Mouse (Mus musculus) hindbrain, embryonic 13.5 days (tissue): ENCODE results near the gene Prkcsh. TPM values are rescaled to one million over a fixed set of nuclear protein-coding genes. Genes with fewer than 3 reads are reported as not detected.

ENCODE experiments used
- ATAC-seq: fragments of 200-750 bp; cut with Nextera tagmentation; 2 replicates; pipeline ENCODE4 v1.8.0; 2017; ENCODE audit warnings: moderate TSS enrichment; ENCODE audit not compliant: low FRiP score
- H3K27ac ChIP-seq: fragments of 300-500 bp; sonication (generic); 2 replicates; pipeline ENCODE4 v1.5.1; 2015; ENCODE audit warnings: inconsistent platforms, mild to moderate bottlenecking, moderate library complexity
- H3K27me3 ChIP-seq: fragments of 300-500 bp; sonication (generic); 2 replicates; pipeline ENCODE4 v1.6.1; 2015; ENCODE audit warnings: mild to moderate bottlenecking, inconsistent platforms
- H3K36me3 ChIP-seq: fragments of 300-500 bp; sonication (generic); 2 replicates; pipeline ENCODE4 v1.6.1; 2015; ENCODE audit warnings: mild to moderate bottlenecking, inconsistent platforms
- H3K4me1 ChIP-seq: fragments of 300-500 bp; sonication (generic); replicated peaks from 2 replicates; pipeline ENCODE4 v1.6.1; 2015; ENCODE audit warnings: inconsistent platforms
- H3K4me2 ChIP-seq: fragments of 300-500 bp; sonication (generic); 2 replicates; pipeline ENCODE4 v1.6.1; 2015; ENCODE audit warnings: inconsistent platforms, mild to moderate bottlenecking, moderate library complexity
- H3K4me3 ChIP-seq: fragments of 300-500 bp; sonication (generic); 2 replicates; pipeline ENCODE4 v1.5.1; 2015; ENCODE audit warnings: mild to moderate bottlenecking, inconsistent platforms
- H3K9ac ChIP-seq: fragments of 300-500 bp; sonication (generic); 2 replicates; pipeline ENCODE4 v1.6.1; 2015; ENCODE audit warnings: mild to moderate bottlenecking, inconsistent platforms
- H3K9me3 ChIP-seq: fragments of 300-500 bp; sonication (generic); 2 replicates; pipeline ENCODE4 v1.6.1; 2016; ENCODE audit warnings: inconsistent platforms
- WGBS: fragments of 180-500 bp; shearing (Covaris S2); methylation state at CpG from one replicate; pipeline ENCODE4 v1.1.7; 2015; 5-methylcytosine and 5-hydroxymethylcytosine counted together
- polyA plus RNA-seq: library from polyadenylated mRNA; unstranded; fragments of >200 nt; fragmentation: Nextera tagmentation; extraction: Ambion mirVana; gene quantifications from 2 replicates; pipeline ENCODE4 v1.2.1, GENCODE M21; 2015

The Prkcsh gene
- polyA plus RNA-seq, 1 experiment from 2014 or later: 99.3 TPM

DNA sequence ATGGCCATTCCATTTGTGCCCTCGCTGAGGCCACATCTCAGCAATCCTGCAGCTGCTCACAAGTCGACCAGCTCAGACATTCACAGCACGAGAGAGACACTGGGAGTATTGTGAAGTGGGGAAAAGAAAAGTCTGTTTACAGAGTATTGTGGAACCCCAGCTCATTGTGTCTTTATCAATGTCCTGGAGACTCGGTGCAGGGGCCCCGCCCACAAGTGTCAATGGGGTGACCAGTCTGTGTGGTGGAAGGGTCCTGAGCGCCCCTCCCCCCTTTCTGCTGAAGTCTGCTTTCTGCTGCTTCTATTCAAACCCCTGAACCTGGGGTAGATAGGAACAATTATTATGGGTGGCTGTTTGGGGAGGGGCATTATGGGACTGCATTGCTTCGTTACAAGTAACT, 25.9 kb downstream of the Prkcsh start:
- peak; percentile 40; the same call in 1 of the 2 replicates for ATAC-seq
- peaks cover 92% of the 10 kb centered on the region for H3K36me3 ChIP-seq
- 18% methylated on average over 7 of the region's 7 CpGs for WGBS
- H3K4me3 ChIP-seq: no peak overlapping the region
- no peak overlapping the region for H3K4me2 ChIP-seq
- H3K27ac ChIP-seq: peak overlapping the region; percentile 52; the same call in 1 of the 2 replicates
- H3K9ac ChIP-seq: no peak overlapping the region
- H3K9me3 ChIP-seq: no peaks in the 10 kb centered on the region
- H3K27me3 ChIP-seq: no peaks in the 10 kb centered on the region
- H3K4me1 ChIP-seq: peaks cover 19% of the 10 kb centered on the region

DNA sequence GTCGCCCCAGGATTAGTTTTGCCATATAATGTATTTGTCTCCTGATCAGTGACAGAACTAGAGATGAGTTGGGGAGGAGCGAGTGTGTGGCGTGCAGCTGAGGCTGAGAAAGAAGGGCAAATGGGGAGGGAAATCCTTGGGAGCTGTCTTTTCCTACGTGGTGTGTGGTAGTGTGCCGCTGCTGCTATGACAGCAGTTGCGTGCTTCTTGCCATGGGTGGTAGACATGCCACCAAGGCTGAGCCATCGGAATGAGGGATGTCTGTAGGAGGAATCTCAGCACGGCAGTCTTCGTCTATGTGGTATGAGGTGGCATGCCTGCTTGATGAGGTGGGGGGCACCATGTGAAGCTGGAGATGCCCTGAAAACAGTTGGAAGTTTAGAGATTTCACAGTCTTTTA, 27.8 kb downstream of the Prkcsh start:
- 96% methylated on average over 9 of the region's 9 CpGs for WGBS
- no peak overlapping the region for H3K4me3 ChIP-seq
- H3K9me3 ChIP-seq: no peaks in the 10 kb centered on the region
- H3K27ac ChIP-seq: no peak overlapping the region
- H3K4me1 ChIP-seq: peaks cover 25% of the 10 kb centered on the region
- no peak for ATAC-seq
- no peak overlapping the region for H3K9ac ChIP-seq
- no peaks in the 10 kb centered on the region for H3K27me3 ChIP-seq
- peaks cover 92% of the 10 kb centered on the region for H3K36me3 ChIP-seq
- H3K4me2 ChIP-seq: no peak overlapping the region

DNA sequence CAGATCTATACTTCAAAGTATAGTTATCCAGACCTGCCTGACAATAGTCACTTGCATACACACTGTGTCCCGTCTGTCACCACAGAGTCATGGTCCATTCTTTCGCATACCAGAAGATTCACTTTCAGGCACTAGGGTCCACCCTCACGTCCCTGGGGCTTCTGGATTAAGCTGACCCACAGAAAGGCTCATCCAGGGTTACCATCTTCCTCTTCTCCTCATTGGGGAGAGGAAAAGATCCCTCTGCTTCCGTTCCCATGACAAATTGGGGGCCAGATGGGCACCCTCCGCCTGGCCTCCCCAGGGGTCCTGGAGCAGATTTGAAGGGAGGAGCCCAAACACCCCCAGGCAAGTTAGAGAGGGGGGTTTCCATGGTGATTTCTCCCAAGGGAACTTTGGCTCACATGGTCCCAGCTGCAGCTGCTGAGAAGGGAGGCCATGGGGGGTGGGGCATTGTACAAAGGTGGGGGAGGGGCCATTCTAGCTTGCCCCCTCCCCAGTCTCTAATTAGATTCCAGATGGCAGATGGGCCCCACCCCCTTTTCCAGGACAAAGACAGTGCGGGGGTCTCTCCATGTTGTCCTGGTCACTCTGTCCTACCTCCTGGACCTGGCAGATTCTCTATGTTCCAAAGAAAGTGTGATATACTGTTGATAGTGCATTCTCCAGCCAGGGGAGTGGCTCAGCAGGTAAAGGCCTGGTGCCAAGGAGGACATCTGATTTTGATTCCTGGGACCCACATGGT, 32.9 kb downstream of the Prkcsh start:
- H3K36me3 ChIP-seq: peaks cover 66% of the 10 kb centered on the region
- H3K27me3 ChIP-seq: no peaks in the 10 kb centered on the region
- H3K9me3 ChIP-seq: no peaks in the 10 kb centered on the region
- no peak overlapping the region for H3K4me3 ChIP-seq
- 19% methylated on average over 6 of the region's 6 CpGs for WGBS
- peak overlapping the region; percentile 77 for H3K27ac ChIP-seq
- peaks cover 38% of the 10 kb centered on the region for H3K4me1 ChIP-seq
- H3K9ac ChIP-seq: no peak overlapping the region
- H3K4me2 ChIP-seq: no peak overlapping the region
- ATAC-seq: peak; percentile 50

DNA sequence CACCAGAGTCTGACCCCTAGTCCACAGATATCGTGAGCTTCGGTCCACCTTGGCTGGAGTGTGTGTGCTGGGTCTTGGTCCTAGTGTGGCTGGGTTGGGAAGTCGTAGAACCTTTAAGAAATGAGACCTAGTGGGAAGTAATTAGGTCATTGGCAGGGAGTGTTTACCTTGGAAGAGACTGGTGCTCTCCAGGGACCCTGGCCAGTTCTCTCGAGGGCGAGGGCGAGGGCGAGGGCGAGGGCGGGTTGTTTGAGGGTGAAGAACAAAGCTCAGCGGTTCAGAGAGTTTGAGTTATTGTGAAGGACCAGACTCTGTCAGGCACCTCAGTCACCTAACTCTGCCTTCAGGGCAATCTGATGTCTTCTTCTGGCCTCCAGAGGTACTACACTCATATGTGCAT, 35.2 kb downstream of the Prkcsh start:
- Histone ChIP-seq H3K36me3 (peaks cover 43% of the 10 kb centered on the region), H3K27me3 (no peaks in the 10 kb centered on the region), H3K4me2 (no peak overlapping the region), H3K9ac (no peak overlapping the region), H3K4me1 (peaks cover 38% of the 10 kb centered on the region), H3K9me3 (no peaks in the 10 kb centered on the region), H3K4me3 (no peak overlapping the region), H3K27ac (no peak overlapping the region)
- WGBS: 84% methylated on average over 10 of the region's 10 CpGs
- ATAC-seq: no peak

DNA sequence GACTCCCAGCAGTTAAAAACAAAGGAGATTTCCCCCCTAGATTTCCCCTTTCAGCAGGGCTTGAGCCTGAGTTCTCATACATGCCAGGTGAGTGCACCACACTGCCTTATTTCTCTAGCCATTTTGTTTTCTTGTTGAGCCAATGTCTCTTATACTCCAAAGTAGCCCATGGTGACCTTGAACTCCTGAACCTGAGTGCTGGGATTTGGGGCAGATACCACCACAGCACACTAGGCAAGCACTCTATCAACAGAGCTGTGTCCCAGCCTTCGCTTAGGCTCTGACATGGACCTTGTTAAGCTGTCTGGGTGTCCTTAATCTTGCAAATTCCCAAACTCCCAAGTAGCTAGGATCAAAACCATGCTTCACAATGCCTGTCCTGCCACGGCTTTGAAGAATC, 39.2 kb downstream of the Prkcsh start:
- Histone ChIP-seq H3K27ac (no peak overlapping the region), H3K36me3 (peaks cover 5% of the 10 kb centered on the region), H3K4me3 (no peak overlapping the region), H3K27me3 (no peaks in the 10 kb centered on the region), H3K4me2 (no peak overlapping the region), H3K9ac (no peak overlapping the region), H3K4me1 (peaks cover 26% of the 10 kb centered on the region), H3K9me3 (no peaks in the 10 kb centered on the region)
- 62% methylated on average over 2 of the region's 2 CpGs for WGBS
- no peak for ATAC-seq

DNA sequence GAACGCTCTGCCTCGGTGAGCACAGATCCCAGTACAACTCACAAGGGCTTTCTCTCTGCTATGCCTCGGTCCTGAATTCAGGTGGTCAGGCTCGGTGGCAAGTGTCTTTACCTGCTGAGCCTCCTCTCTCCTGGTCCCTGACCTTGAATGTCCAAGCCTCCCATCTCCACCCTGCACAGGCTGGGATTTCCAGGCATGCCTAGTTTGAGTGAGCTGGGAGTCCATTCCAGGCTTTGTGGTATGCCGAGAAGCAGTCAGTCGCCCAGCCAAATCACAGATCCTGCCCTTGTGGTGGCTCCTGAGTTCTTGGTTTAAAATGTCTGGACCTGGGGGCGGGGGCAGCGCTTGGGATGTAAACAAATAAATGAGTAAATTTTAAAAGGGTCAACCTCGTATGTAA, 44.7 kb downstream of the Prkcsh start:
- H3K4me3 ChIP-seq: 0 out of 2 replicates have a peak overlapping the region, but pooled peaks have one; percentile 1

DNA sequence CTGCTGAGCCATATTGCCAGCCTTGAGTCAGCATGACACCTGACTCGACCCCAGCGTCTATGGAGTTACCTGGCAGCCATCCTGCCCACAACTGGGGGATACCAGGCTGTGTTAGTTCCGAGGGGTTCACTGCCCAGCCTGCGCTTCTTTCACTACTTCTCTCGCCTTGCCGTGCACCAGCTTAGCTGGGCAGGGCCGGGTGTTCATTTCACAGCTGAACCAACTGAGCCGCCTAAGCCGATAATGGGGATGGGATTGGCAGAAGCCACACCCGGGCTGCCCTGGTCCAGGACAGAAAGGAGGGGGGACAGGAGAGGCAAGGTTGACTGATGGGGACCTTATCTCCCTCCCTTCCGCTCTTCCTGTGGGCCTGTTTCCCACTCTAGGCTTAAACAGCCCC, 46.7 kb downstream of the Prkcsh start:
- Histone ChIP-seq H3K4me1 (peaks cover 54% of the 10 kb centered on the region), H3K4me3 (peak overlapping the region; percentile 86), H3K9me3 (no peaks in the 10 kb centered on the region), H3K27me3 (0 out of 2 replicates have a peak, but pooled peaks cover 3% of the 10 kb centered on the region), H3K27ac (peak overlapping the region; percentile 97), H3K4me2 (peak overlapping the region; percentile 89), H3K36me3 (peaks cover 7% of the 10 kb centered on the region; the same call in 1 of the 2 replicates), H3K9ac (peak overlapping the region; percentile 99)
- no peak for ATAC-seq
- 61% methylated on average over 10 of the region's 11 CpGs for WGBS

More for the DNA sequence above, 44.7 kb downstream of the Prkcsh start:
- peaks cover 7% of the 10 kb centered on the region; the same call in 1 of the 2 replicates for H3K36me3 ChIP-seq
- H3K9ac ChIP-seq: peak overlapping the region; percentile 39; the same call in 1 of the 2 replicates
- H3K27me3 ChIP-seq: no peaks in the 10 kb centered on the region
- no peak for ATAC-seq
- H3K4me1 ChIP-seq: peaks cover 53% of the 10 kb centered on the region
- peak overlapping the region; percentile 89 for H3K4me2 ChIP-seq
- H3K9me3 ChIP-seq: no peaks in the 10 kb centered on the region
- WGBS: 63% methylated on average over 9 of the region's 9 CpGs
- H3K27ac ChIP-seq: peak overlapping the region; percentile 30; the same call in 1 of the 2 replicates

DNA sequence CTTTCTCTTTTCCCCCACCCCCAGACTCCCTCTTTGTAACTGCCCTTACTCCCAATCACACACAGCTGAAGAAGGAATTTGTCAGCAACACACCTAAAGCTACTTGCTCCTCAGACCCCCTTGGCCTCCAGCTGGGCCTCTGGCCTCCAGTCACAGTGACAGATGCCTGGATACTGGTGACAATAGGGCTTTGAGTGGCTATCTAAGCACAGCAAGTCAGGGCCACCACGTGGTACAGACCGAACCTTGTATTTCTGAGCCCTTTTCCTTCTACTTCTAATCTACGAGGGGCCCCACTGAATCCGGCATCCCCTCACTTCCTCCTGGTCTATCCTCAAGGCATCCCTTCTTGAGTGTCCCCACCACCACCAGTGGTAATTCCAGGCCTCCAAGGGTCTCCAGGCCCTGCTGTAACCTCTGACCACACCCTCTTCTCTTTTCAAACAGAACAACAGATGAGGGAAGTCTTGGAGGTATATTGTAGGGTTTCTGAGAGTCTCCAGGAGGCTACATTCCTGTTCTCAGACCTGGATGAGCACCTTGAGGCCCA, 47.2 kb downstream of the Prkcsh start:
- peak overlapping the region; percentile 99 for H3K9ac ChIP-seq
- peaks cover 7% of the 10 kb centered on the region; the same call in 1 of the 2 replicates for H3K36me3 ChIP-seq
- H3K4me3 ChIP-seq: peak overlapping the region; percentile 86
- H3K9me3 ChIP-seq: no peaks in the 10 kb centered on the region
- 15% methylated on average over 4 of the region's 4 CpGs for WGBS
- H3K4me2 ChIP-seq: peak overlapping the region; percentile 89
- H3K27me3 ChIP-seq: 0 out of 2 replicates have a peak, but pooled peaks cover 3% of the 10 kb centered on the region
- H3K27ac ChIP-seq: peak overlapping the region; percentile 97
- ATAC-seq: no peak
- H3K4me1 ChIP-seq: peaks cover 58% of the 10 kb centered on the region

DNA sequence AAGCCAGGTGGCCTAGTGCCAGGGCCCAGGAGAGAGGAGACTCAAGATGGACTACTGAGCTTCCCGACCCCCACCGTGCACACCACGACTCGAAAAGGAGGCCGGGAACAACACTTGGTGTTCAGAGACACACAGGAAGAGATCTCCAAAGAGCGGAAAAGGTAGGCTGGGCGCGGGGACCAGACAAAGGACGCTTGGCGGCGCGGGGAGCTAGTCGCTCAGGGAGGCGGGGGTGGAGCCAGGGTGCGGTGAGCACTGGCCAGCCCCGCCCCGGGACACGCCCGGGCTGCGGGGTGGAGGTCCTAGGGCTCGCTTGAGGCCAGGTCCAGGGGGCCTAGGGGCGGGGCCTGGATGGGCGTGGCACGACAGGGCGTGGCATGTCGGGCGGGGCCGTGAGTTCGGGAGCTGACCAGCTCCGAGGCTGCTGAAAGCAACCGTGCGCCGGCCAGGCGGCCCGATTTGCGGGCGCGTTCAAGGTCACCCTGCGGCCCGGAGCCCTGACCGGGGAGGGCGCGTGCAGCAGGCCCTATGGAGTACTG, 47.8 kb downstream of the Prkcsh start:
- H3K27ac ChIP-seq: peak overlapping the region; percentile 97
- peak overlapping the region; percentile 86 for H3K4me3 ChIP-seq
- H3K9ac ChIP-seq: peak overlapping the region; percentile 99
- peaks cover 6% of the 10 kb centered on the region; the same call in 1 of the 2 replicates for H3K27me3 ChIP-seq
- under 1% methylated on average over 41 of the region's 43 CpGs for WGBS
- peaks cover 55% of the 10 kb centered on the region for H3K4me1 ChIP-seq
- peak; percentile 18 for ATAC-seq
- no peaks in the 10 kb centered on the region for H3K9me3 ChIP-seq
- H3K4me2 ChIP-seq: peak overlapping the region; percentile 89
- H3K36me3 ChIP-seq: peaks cover 7% of the 10 kb centered on the region; the same call in 1 of the 2 replicates

DNA sequence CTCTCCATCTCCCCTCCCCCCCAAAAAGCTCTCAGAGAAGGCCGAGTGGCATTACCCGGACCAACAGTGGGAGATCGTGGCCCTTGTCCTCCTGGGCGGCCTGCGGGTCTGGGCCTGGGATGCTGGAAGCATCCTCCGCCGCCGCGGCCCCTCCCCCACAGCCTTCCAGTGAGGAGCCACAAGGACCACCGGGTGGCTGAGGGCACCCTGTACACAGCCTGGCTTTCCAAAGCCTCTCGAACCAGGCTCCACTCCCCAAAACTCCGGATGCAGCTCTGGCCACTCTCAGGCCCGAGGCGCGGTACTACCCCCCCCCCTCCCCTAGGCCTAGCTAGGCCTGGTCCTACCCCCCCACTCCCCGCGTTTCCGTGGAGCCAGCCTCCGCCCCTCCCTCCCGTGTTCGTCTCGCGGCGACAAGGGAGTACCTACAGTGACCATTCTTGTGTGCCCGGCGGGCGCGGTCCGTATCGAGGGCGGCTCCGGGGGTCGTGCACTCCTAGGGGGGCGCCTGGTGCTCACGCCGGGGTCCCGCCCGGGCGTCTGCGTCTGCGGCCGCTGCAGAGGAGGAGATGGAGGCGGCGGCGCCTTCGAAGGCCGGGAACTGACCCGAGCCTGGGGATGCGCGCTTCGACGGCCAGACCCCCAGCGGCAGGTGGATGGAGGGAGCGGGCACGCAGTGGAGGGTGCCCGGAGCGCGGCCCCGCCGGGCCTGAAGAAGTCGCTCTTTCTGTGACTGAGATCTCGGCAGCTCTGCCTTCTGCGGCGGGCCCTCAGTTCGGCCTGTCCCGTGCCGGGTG, 48.8 kb downstream of the Prkcsh start:
- Histone ChIP-seq H3K27me3 (peaks cover 8% of the 10 kb centered on the region; the same call in 1 of the 2 replicates), H3K9ac (peak overlapping the region; percentile 99), H3K36me3 (peaks cover 8% of the 10 kb centered on the region; the same call in 1 of the 2 replicates), H3K4me3 (peak overlapping the region; percentile 86), H3K27ac (peak overlapping the region; percentile 97), H3K4me2 (peak overlapping the region; percentile 89), H3K9me3 (no peaks in the 10 kb centered on the region), H3K4me1 (peaks cover 50% of the 10 kb centered on the region)
- WGBS: under 1% methylated on average over 67 of the region's 67 CpGs
- peak; percentile 41 for ATAC-seq

DNA sequence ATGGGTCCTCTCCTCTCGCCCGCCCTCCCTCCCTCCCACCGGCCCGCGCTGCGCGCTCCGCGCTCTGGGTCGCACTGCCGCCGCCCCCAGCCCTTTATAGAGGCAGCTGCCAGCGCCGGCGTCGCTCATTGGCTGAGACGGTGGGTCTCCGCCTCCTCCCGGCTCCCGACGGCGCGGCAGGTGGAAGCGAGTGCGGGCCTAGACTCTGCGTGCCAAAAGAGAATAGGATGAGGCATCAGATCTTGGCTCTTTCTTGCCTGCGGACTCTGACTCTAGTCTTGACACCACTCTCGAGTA, 49.3 kb downstream of the Prkcsh start, which contains the start of gene Elavl3:
TSS of gene Elavl3 (minus strand) at position 66 of the 297 bp plus-strand sequence.
- H3K27ac ChIP-seq: peak within 1 kb of the TSS; percentile 97
- H3K9ac ChIP-seq: peak within 1 kb of the TSS; percentile 99
- peak within 1 kb of the TSS; percentile 89 for H3K4me2 ChIP-seq
- WGBS: 0% methylated on average over 22 of the region's 28 CpGs
- H3K27me3 ChIP-seq: peaks cover 8% of the 10 kb centered on the region; the same call in 1 of the 2 replicates
- H3K9me3 ChIP-seq: no peaks in the 10 kb centered on the region
- peaks cover 45% of the 10 kb centered on the region for H3K4me1 ChIP-seq
- H3K36me3 ChIP-seq: peaks cover 13% of the 10 kb centered on the region
- peak; percentile 74 for ATAC-seq
- peak within 1 kb of the TSS; percentile 86 for H3K4me3 ChIP-seq

DNA sequence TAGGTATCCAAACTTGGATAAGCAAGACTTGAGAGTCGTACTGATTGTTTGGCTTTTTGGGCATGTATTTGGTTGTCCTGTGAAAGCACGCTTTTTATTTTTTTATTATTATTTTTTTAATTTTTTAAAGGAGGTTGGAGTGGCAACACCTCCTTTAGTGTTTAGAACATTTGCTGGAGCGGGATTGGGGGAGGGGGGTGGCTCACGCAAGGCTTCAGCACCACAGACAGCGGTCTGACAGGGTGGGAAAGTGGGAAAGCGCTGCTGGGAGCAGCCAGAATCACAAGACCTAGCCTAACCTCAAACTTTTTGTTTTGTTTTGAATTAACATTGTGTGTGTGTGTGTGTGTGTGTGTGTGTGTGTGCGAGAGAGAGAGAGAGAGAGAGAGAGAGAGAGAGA, 51.1 kb downstream of the Prkcsh start:
- Histone ChIP-seq H3K4me1 (peaks cover 27% of the 10 kb centered on the region), H3K4me3 (no peak overlapping the region), H3K27me3 (peaks cover 8% of the 10 kb centered on the region; the same call in 1 of the 2 replicates), H3K36me3 (peaks cover 29% of the 10 kb centered on the region), H3K27ac (no peak overlapping the region), H3K9ac (no peak overlapping the region), H3K9me3 (no peaks in the 10 kb centered on the region), H3K4me2 (no peak overlapping the region)
- 37% methylated on average over 6 of the region's 7 CpGs for WGBS
- ATAC-seq: no peak
